Mouse (Mus musculus) liver, embryonic 14.5 days (tissue): ENCODE data around the gene Maml3.

Source experiments
- CTCF ChIP-seq: IDR thresholded peaks from 2 replicates; pipeline ENCODE4 v1.5.1; 2016; ENCODE audit warnings: antibody characterized with exemption, low read depth, control low read depth
- EP300 ChIP-seq: IDR thresholded peaks from 2 replicates; pipeline ENCODE4 v1.6.1; 2016; ENCODE audit warnings: antibody characterized with exemption, low read depth

DNA sequence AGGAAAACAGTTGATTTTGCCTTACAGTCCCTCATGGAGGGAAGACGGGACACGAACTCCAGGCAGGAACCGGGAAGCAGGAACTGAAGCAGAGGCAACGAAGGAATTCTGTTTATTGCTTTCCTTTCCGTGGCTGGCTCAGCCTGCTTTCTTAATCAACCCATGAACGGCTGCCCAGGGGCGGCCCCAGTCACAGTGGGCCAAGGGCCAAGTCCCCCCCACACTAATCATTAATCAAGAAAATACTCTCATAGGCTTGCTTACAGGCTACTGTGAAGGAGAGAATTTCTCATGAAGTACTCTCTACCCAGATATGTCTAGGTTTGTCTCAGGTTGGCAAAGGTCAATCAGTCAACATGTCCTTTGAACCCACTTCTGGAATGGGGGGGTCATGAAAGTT lies 14.3 kb upstream of the Maml3 start:
- no peak for TF ChIP-seq CTCF
- no peak for TF ChIP-seq EP300
